Mouse (Mus musculus): ENCODE measurements around the gene Gdf11. TPM values are rescaled to one million over a fixed set of nuclear protein-coding genes. Genes with fewer than 3 reads are reported as not detected.
A peak's percentile ranks its signal among the peaks of the same experiment; 100 is the strongest.

The Gdf11 gene
- polyA plus RNA-seq, 1 experiment from 2014 or later = 5.8 TPM

DNA sequence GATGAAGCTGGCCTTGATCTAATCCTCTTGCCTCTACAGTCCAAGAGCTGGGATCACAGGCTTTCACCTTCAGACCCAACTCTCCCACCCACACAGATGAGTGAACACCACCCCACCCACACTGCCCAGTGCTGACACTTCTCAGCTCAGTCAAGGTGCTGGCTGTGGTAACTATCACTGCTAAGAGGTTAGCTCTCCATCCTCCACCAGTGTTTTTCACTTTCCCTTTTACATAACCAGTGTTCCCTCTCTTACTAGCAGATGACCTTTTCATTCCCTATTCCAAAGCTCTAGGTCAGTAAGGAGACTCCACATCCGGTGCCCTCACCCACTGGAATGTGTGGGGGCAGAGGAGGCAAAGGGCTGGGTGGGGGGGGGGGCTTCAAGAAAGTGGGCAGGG is 29.7 kb upstream of the Gdf11 start:
- no peaks in the 10 kb centered on the region for H3K9me3 ChIP-seq (ENCODE audit: control insufficient read depth, low read length)
- no peak overlapping the region for H3K4me2 ChIP-seq (ENCODE audit: low read length)
- ATAC-seq = no peak
- H3K36me3 ChIP-seq (ENCODE audit: control insufficient read depth, insufficient read depth, low read length) = no peaks in the 10 kb centered on the region; the same call in 1 of the 2 replicates
- H3K4me1 ChIP-seq (ENCODE audit: control insufficient read depth, insufficient read depth, low read depth, low read length) = peaks cover 31% of the 10 kb centered on the region
- WGBS = 36% methylated on average over 1 of the region's 1 CpGs
- H3K4me3 ChIP-seq (ENCODE audit: low read length) = no peak overlapping the region
- peak overlapping the region; percentile 98 for H3K27ac ChIP-seq (ENCODE audit: low read depth, low read length)
- H3K27me3 ChIP-seq (replicated peaks; ENCODE audit: control insufficient read depth, insufficient read depth, low read length) = no peaks in the 10 kb centered on the region
- no peak overlapping the region for H3K9ac ChIP-seq (ENCODE audit: low read depth, low read length)

GRCm38 (mm10) chr10:128920736-128921161 is 29.2 kb upstream of the Gdf11 start:
- no peak for ATAC-seq
- Histone ChIP-seq H3K4me2 (ENCODE audit: low read length) (no peak overlapping the region), H3K9ac (ENCODE audit: low read depth, low read length) (no peak overlapping the region), H3K27ac (ENCODE audit: low read depth, low read length) (peak overlapping the region; percentile 7; the same call in 1 of the 2 replicates), H3K4me1 (ENCODE audit: control insufficient read depth, insufficient read depth, low read depth, low read length) (peaks cover 31% of the 10 kb centered on the region), H3K36me3 (ENCODE audit: control insufficient read depth, insufficient read depth, low read length) (no peaks in the 10 kb centered on the region; the same call in 1 of the 2 replicates), H3K4me3 (ENCODE audit: low read length) (no peak overlapping the region), H3K27me3 (replicated peaks; ENCODE audit: control insufficient read depth, insufficient read depth, low read length) (no peaks in the 10 kb centered on the region), H3K9me3 (ENCODE audit: control insufficient read depth, low read length) (no peaks in the 10 kb centered on the region)
- 74% methylated on average over 3 of the region's 3 CpGs for WGBS

- Histone ChIP-seq H3K4me2 (ENCODE audit: low read length) (no peak overlapping the region), H3K4me3 (ENCODE audit: low read length) (no peak overlapping the region), H3K36me3 (ENCODE audit: control insufficient read depth, insufficient read depth, low read length) (no peaks in the 10 kb centered on the region; the same call in 1 of the 2 replicates), H3K27ac (ENCODE audit: low read depth, low read length) (peak overlapping the region; percentile 85), H3K9ac (ENCODE audit: low read depth, low read length) (no peak overlapping the region), H3K4me1 (ENCODE audit: control insufficient read depth, insufficient read depth, low read depth, low read length) (peaks cover 31% of the 10 kb centered on the region), H3K27me3 (replicated peaks; ENCODE audit: control insufficient read depth, insufficient read depth, low read length) (no peaks in the 10 kb centered on the region), H3K9me3 (ENCODE audit: control insufficient read depth, low read length) (no peaks in the 10 kb centered on the region)
- 75% methylated on average over 7 of the region's 7 CpGs for WGBS
- ATAC-seq = no peak
Observed at GRCm38 (mm10) chr10:128919966-128920365, 28.4 kb upstream of the Gdf11 start.

GRCm38 (mm10) chr10:128919203-128919631 is 27.7 kb upstream of the Gdf11 start:
- peak; percentile 55 for ATAC-seq

DNA sequence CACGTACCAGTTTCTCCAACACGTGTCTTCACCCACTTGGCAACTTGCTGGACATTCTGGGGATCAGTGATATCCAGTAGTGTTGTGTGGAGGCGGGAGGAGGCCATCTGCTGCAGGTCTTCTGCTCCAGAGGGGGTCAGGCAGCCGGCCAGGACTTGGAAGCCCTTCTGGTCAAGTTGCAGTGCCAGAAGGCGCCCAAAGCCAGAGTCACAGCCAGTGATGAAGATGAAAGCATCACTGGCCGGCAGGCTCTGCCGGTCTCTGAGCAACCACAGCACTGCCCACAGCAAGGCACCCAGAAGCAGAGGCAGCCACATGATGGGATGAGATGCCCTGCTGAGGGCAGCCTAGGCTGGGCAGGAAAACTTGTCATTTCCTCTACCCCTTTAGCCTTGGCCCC is 26.7 kb upstream of the Gdf11 start:
- Histone ChIP-seq H3K4me2 (ENCODE audit: low read length) (peak overlapping the region; percentile 32; the same call in 1 of the 2 replicates), H3K36me3 (ENCODE audit: control insufficient read depth, insufficient read depth, low read length) (no peaks in the 10 kb centered on the region; the same call in 1 of the 2 replicates), H3K9ac (ENCODE audit: low read depth, low read length) (no peak overlapping the region), H3K27ac (ENCODE audit: low read depth, low read length) (peak overlapping the region; percentile 85), H3K4me1 (ENCODE audit: control insufficient read depth, insufficient read depth, low read depth, low read length) (peaks cover 24% of the 10 kb centered on the region), H3K9me3 (ENCODE audit: control insufficient read depth, low read length) (no peaks in the 10 kb centered on the region), H3K27me3 (replicated peaks; ENCODE audit: control insufficient read depth, insufficient read depth, low read length) (no peaks in the 10 kb centered on the region), H3K4me3 (ENCODE audit: low read length) (no peak overlapping the region)
- peak; percentile 32 for ATAC-seq
- WGBS = 47% methylated on average over 7 of the region's 7 CpGs

More at GRCm38 (mm10) chr10:128919203-128919631, 27.7 kb upstream of the Gdf11 start:
- Histone ChIP-seq H3K4me1 (ENCODE audit: control insufficient read depth, insufficient read depth, low read depth, low read length) (peaks cover 30% of the 10 kb centered on the region), H3K9ac (ENCODE audit: low read depth, low read length) (peak overlapping the region; percentile 41; the same call in 1 of the 2 replicates), H3K4me3 (ENCODE audit: low read length) (no peak overlapping the region), H3K4me2 (ENCODE audit: low read length) (peak overlapping the region; percentile 32), H3K9me3 (ENCODE audit: control insufficient read depth, low read length) (no peaks in the 10 kb centered on the region), H3K27me3 (replicated peaks; ENCODE audit: control insufficient read depth, insufficient read depth, low read length) (no peaks in the 10 kb centered on the region), H3K36me3 (ENCODE audit: control insufficient read depth, insufficient read depth, low read length) (no peaks in the 10 kb centered on the region; the same call in 1 of the 2 replicates), H3K27ac (ENCODE audit: low read depth, low read length) (peak overlapping the region; percentile 85)
- WGBS = 14% methylated on average over 6 of the region's 6 CpGs

- no peak overlapping the region for H3K4me3 ChIP-seq (ENCODE audit: low read length)
- no peaks in the 10 kb centered on the region for H3K9me3 ChIP-seq (ENCODE audit: control insufficient read depth, low read length)
- no peak overlapping the region for H3K27ac ChIP-seq (ENCODE audit: low read depth, low read length)
- H3K4me2 ChIP-seq (ENCODE audit: low read length) = no peak overlapping the region
- no peak for ATAC-seq
- H3K9ac ChIP-seq (ENCODE audit: low read depth, low read length) = no peak overlapping the region
- 85% methylated on average over 6 of the region's 6 CpGs for WGBS
- H3K36me3 ChIP-seq (ENCODE audit: control insufficient read depth, insufficient read depth, low read length) = no peaks in the 10 kb centered on the region; the same call in 1 of the 2 replicates
- H3K4me1 ChIP-seq (ENCODE audit: control insufficient read depth, insufficient read depth, low read depth, low read length) = peaks cover 20% of the 10 kb centered on the region
- no peaks in the 10 kb centered on the region for H3K27me3 ChIP-seq (replicated peaks; ENCODE audit: control insufficient read depth, insufficient read depth, low read length)
Observed at GRCm38 (mm10) chr10:128917400-128917799, 25.9 kb upstream of the Gdf11 start.

DNA sequence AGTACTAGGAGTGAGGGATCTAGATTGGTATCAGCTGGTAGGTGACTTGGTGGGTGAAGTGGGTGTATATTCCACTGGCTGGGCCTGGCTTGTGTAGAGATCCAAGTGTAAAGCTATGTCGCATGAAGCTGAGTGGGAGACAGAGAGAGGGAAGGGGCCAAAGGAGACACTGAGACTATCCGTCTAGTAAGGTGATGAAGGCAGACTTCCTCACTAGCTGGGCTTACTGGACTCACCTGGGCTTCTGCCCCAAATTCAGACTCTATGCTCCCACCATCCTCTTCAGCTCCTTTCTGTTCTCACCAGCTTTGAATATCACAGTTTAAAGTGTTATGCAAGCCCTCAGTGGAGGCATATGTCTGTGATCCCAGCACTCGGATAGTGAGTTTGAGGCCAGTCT is 25.1 kb upstream of the Gdf11 start:
- no peaks in the 10 kb centered on the region for H3K9me3 ChIP-seq (ENCODE audit: control insufficient read depth, low read length)
- H3K9ac ChIP-seq (ENCODE audit: low read depth, low read length) = no peak overlapping the region
- H3K4me3 ChIP-seq (ENCODE audit: low read length) = no peak overlapping the region
- H3K36me3 ChIP-seq (ENCODE audit: control insufficient read depth, insufficient read depth, low read length) = no peaks in the 10 kb centered on the region; the same call in 1 of the 2 replicates
- H3K27me3 ChIP-seq (replicated peaks; ENCODE audit: control insufficient read depth, insufficient read depth, low read length) = no peaks in the 10 kb centered on the region
- H3K4me2 ChIP-seq (ENCODE audit: low read length) = no peak overlapping the region
- ATAC-seq = no peak
- H3K4me1 ChIP-seq (ENCODE audit: control insufficient read depth, insufficient read depth, low read depth, low read length) = peaks cover 12% of the 10 kb centered on the region
- H3K27ac ChIP-seq (ENCODE audit: low read depth, low read length) = no peak overlapping the region
- WGBS = 89% methylated on average over 3 of the region's 3 CpGs

GRCm38 (mm10) chr10:128915550-128915949 is 24.0 kb upstream of the Gdf11 start:
- Histone ChIP-seq H3K4me1 (ENCODE audit: control insufficient read depth, insufficient read depth, low read depth, low read length) (peaks cover 12% of the 10 kb centered on the region), H3K9ac (ENCODE audit: low read depth, low read length) (no peak overlapping the region), H3K36me3 (ENCODE audit: control insufficient read depth, insufficient read depth, low read length) (no peaks in the 10 kb centered on the region; the same call in 1 of the 2 replicates), H3K4me3 (ENCODE audit: low read length) (no peak overlapping the region), H3K27me3 (replicated peaks; ENCODE audit: control insufficient read depth, insufficient read depth, low read length) (no peaks in the 10 kb centered on the region), H3K9me3 (ENCODE audit: control insufficient read depth, low read length) (no peaks in the 10 kb centered on the region), H3K27ac (ENCODE audit: low read depth, low read length) (no peak overlapping the region), H3K4me2 (ENCODE audit: low read length) (no peak overlapping the region)
- ATAC-seq = no peak
- 91% methylated on average over 2 of the region's 2 CpGs for WGBS

GRCm38 (mm10) chr10:128913696-128914095 is 22.2 kb upstream of the Gdf11 start:
- Histone ChIP-seq H3K4me1 (ENCODE audit: control insufficient read depth, insufficient read depth, low read depth, low read length) (peaks cover 12% of the 10 kb centered on the region), H3K4me2 (ENCODE audit: low read length) (no peak overlapping the region), H3K9me3 (ENCODE audit: control insufficient read depth, low read length) (no peaks in the 10 kb centered on the region), H3K27ac (ENCODE audit: low read depth, low read length) (no peak overlapping the region), H3K27me3 (replicated peaks; ENCODE audit: control insufficient read depth, insufficient read depth, low read length) (no peaks in the 10 kb centered on the region), H3K4me3 (ENCODE audit: low read length) (no peak overlapping the region), H3K36me3 (ENCODE audit: control insufficient read depth, insufficient read depth, low read length) (no peaks in the 10 kb centered on the region; the same call in 1 of the 2 replicates), H3K9ac (ENCODE audit: low read depth, low read length) (no peak overlapping the region)
- ATAC-seq = 0 out of 2 replicates have a peak, but pooled peaks have one; percentile 5
- WGBS = 74% methylated on average over 12 of the region's 12 CpGs

Measured in hindbrain, embryonic 16.5 days (tissue).